ENCODE assay signal across 32 mouse cellular contexts in the genomic region with DNA sequence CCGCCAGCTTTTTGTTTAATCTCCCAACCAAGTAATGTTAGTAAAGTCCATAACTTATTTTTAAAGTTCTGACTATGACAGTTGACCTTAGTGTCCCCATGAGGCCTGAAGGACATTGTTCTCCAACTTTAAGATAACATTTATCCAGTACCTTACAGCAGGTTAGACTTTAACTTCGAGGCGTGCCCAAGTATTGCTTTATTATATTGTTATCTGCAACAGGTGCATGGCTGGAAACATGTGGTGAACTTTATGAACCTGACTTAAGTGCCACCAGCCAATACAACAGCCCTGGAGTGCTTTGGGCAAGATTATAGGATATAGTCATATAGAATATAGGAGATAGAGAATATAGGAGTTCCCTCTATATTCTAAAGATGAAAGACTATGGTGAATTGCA. TPM values are rescaled to one million over a fixed set of nuclear protein-coding genes. Genes with fewer than 3 reads are reported as not detected.
"Had no signal": no experiment of that assay in that cellular context is flagged by ENCODE, and none has a peak within 500 bp of the region (broad histone marks: within the 10 kb centered on the region; RNA-seq: fewer than 3 reads in every experiment).

No protein-coding gene starts in this region.

- H3K4me3 ChIP-seq: heart, adult 2 months; heart, embryonic 13.5 days; heart, embryonic 15.5 days; hindbrain, embryonic 13.5 days; hindbrain, embryonic 15.5 days; kidney, embryonic 15.5 days; layer of hippocampus, adult 2 months; limb, embryonic 13.5 days; limb, embryonic 15.5 days; liver, embryonic 12.5 days had no signal

- H3K27me3 ChIP-seq: heart, embryonic 13.5 days; heart, embryonic 15.5 days; hindbrain, embryonic 13.5 days; hindbrain, embryonic 15.5 days; kidney, embryonic 15.5 days; limb, embryonic 13.5 days; limb, embryonic 15.5 days; liver, embryonic 12.5 days had no signal

- H3K4me1 ChIP-seq: hindbrain, embryonic 13.5 days; hindbrain, embryonic 15.5 days; limb, embryonic 13.5 days; limb, embryonic 15.5 days; liver, embryonic 12.5 days had no signal

- DNase-seq: gastrocnemius, postnatal 14 days; gastrocnemius, postnatal 36 days; heart, adult 11 months; heart, adult 2 months; heart, postnatal 14 days; heart, postnatal 36 days; kidney, adult 11 months; kidney, adult 2 months; kidney, adult 9 months; kidney, postnatal 14 days; kidney, postnatal 36 days; layer of hippocampus, postnatal 36 days; left cerebral cortex, postnatal 4 days had no signal

- H3K27ac ChIP-seq: heart, adult 2 months; heart, embryonic 13.5 days; heart, embryonic 15.5 days; hindbrain, embryonic 13.5 days; hindbrain, embryonic 15.5 days; hindbrain, postnatal 0 days; kidney, embryonic 15.5 days; kidney, postnatal 0 days; layer of hippocampus, adult 2 months; limb, embryonic 13.5 days; limb, embryonic 15.5 days; liver, embryonic 12.5 days had no signal

- H3K4me2 ChIP-seq: heart, embryonic 11.5 days; heart, embryonic 13.5 days; heart, embryonic 15.5 days; hindbrain, embryonic 13.5 days; hindbrain, embryonic 15.5 days; kidney, embryonic 15.5 days; limb, embryonic 13.5 days; limb, embryonic 15.5 days; liver, embryonic 12.5 days had no signal

- H3K9me3 ChIP-seq: heart, embryonic 13.5 days; heart, embryonic 15.5 days; hindbrain, embryonic 13.5 days; hindbrain, embryonic 15.5 days; kidney, embryonic 15.5 days; limb, embryonic 13.5 days; limb, embryonic 15.5 days; liver, embryonic 12.5 days had no signal

- H3K9ac ChIP-seq: heart, embryonic 13.5 days; heart, embryonic 15.5 days; hindbrain, embryonic 13.5 days; hindbrain, embryonic 15.5 days; kidney, embryonic 15.5 days; limb, embryonic 13.5 days; limb, embryonic 15.5 days; liver, embryonic 12.5 days had no signal

- ATAC-seq: hindbrain, postnatal 0 days; liver, embryonic 12.5 days had no signal

- H3K36me3 ChIP-seq: heart, embryonic 13.5 days; heart, embryonic 15.5 days; hindbrain, embryonic 13.5 days; hindbrain, embryonic 15.5 days; kidney, embryonic 15.5 days; limb, embryonic 13.5 days; limb, embryonic 15.5 days; liver, embryonic 12.5 days had no signal

RNA-seq across cellular contexts. Expression of gene Ccl20, which starts 0.7 kb away (rescaled TPM):
- polyA plus RNA-seq: frontal cortex, adult 2 months; gonadal fat pad, adult 2 months; heart, embryonic 15.5 days; heart, postnatal 0 days; hindbrain, embryonic 11.5 days; hindbrain, embryonic 13.5 days; hindbrain, embryonic 15.5 days; hindbrain, postnatal 0 days; limb, embryonic 11.5 days; limb, embryonic 13.5 days; limb, embryonic 15.5 days; liver, adult 2 months had no signal

RNA-seq across cellular contexts. Expression of gene Daw1, which starts 42.3 kb away (rescaled TPM):
- polyA plus RNA-seq: heart, embryonic 11.5 days; heart, embryonic 13.5 days; heart, postnatal 0 days; large intestine, adult 2 months; limb, embryonic 15.5 days; liver, adult 2 months; liver, embryonic 12.5 days had no signal

RNA-seq across cellular contexts. Expression of gene Krtap28-13, which starts 56.5 kb away (rescaled TPM):
- polyA plus RNA-seq: gonadal fat pad, adult 2 months; heart, adult 2 months; heart, embryonic 13.5 days; heart, embryonic 15.5 days; heart, postnatal 0 days; hindbrain, embryonic 11.5 days; hindbrain, embryonic 13.5 days; hindbrain, embryonic 15.5 days; hindbrain, postnatal 0 days; kidney, adult 2 months; kidney, embryonic 15.5 days; kidney, postnatal 0 days; large intestine, adult 2 months; limb, embryonic 11.5 days; limb, embryonic 13.5 days; limb, embryonic 15.5 days; liver, adult 2 months; liver, embryonic 12.5 days had no signal

RNA-seq across cellular contexts. Expression of gene A030005K14Rik, which starts 58.0 kb away (rescaled TPM):
- polyA plus RNA-seq: frontal cortex, adult 2 months; gonadal fat pad, adult 2 months; heart, adult 2 months; heart, embryonic 11.5 days; heart, embryonic 13.5 days; heart, embryonic 15.5 days; heart, postnatal 0 days; hindbrain, embryonic 11.5 days; hindbrain, embryonic 13.5 days; hindbrain, embryonic 15.5 days; hindbrain, postnatal 0 days; kidney, adult 2 months; kidney, embryonic 15.5 days; kidney, postnatal 0 days; large intestine, adult 2 months; limb, embryonic 11.5 days; limb, embryonic 13.5 days; limb, embryonic 15.5 days; liver, adult 2 months; liver, embryonic 12.5 days had no signal
